Mouse (Mus musculus): Measurements from ENCODE around the gene Wdr17. TPM values are rescaled to one million over a fixed set of nuclear protein-coding genes. Genes with fewer than 3 reads are reported as not detected.

Wdr17 gene
- 8.4 and 9.3 TPM in 2 replicates for polyA plus RNA-seq (2015; fragmentation: Nextera tagmentation; extraction: Ambion mirVana)

GRCm38 (mm10) chr8:54886987-54887785, at the start of gene Wdr17:
Wdr17 (minus strand) TSS chr8:54887184.
- no peak within 1 kb of the TSS for H3K27ac ChIP-seq (replicated peaks)
- no peak within 1 kb of the TSS for H3K4me2 ChIP-seq
- H3K4me1 ChIP-seq (replicated peaks): no peaks in the 10 kb centered on the region
- no peaks in the 10 kb centered on the region for H3K36me3 ChIP-seq
- no peaks in the 10 kb centered on the region for H3K9me3 ChIP-seq
- no peaks in the 10 kb centered on the region for H3K27me3 ChIP-seq
- 87% methylated on average over 9 of the region's 9 CpGs for WGBS
- H3K9ac ChIP-seq: no peak within 1 kb of the TSS
- no peak for ATAC-seq (ENCODE audit: low read depth)
- H3K4me3 ChIP-seq: no peak within 1 kb of the TSS

GRCm38 (mm10) chr8:54932306-54932705, 45.3 kb upstream of the Wdr17 start:
- WGBS: 81% methylated on average over 2 of the region's 2 CpGs

GRCm38 (mm10) chr8:54924936-54925335, 38.0 kb upstream of the Wdr17 start:
- Histone ChIP-seq H3K4me3 (no peak overlapping the region), H3K27me3 (no peaks in the 10 kb centered on the region), H3K27ac (replicated peaks) (no peak overlapping the region), H3K9me3 (no peaks in the 10 kb centered on the region), H3K36me3 (no peaks in the 10 kb centered on the region), H3K4me1 (replicated peaks) (peaks cover 9% of the 10 kb centered on the region), H3K9ac (no peak overlapping the region), H3K4me2 (no peak overlapping the region)
- WGBS: 89% methylated on average over 3 of the region's 3 CpGs
- no peak for ATAC-seq (ENCODE audit: low read depth)

More at GRCm38 (mm10) chr8:54932306-54932705, 45.3 kb upstream of the Wdr17 start:
- no peak overlapping the region for H3K27ac ChIP-seq (replicated peaks)
- H3K4me2 ChIP-seq: no peak overlapping the region
- no peak overlapping the region for H3K4me3 ChIP-seq
- no peaks in the 10 kb centered on the region for H3K27me3 ChIP-seq
- no peaks in the 10 kb centered on the region for H3K36me3 ChIP-seq
- H3K4me1 ChIP-seq (replicated peaks): no peaks in the 10 kb centered on the region
- H3K9me3 ChIP-seq: no peaks in the 10 kb centered on the region
- no peak for ATAC-seq (ENCODE audit: low read depth)
- H3K9ac ChIP-seq: no peak overlapping the region

- peak overlapping the region; percentile 33; the same call in 1 of the 2 replicates for H3K27ac ChIP-seq (replicated peaks)
- H3K9me3 ChIP-seq: no peaks in the 10 kb centered on the region
- no peak overlapping the region for H3K4me3 ChIP-seq
- peaks cover 9% of the 10 kb centered on the region for H3K4me1 ChIP-seq (replicated peaks)
- H3K9ac ChIP-seq: no peak overlapping the region
- H3K27me3 ChIP-seq: no peaks in the 10 kb centered on the region
- peak; percentile 43; the same call in 1 of the 2 replicates for ATAC-seq (ENCODE audit: low read depth)
- 33% methylated on average over 2 of the region's 2 CpGs for WGBS
- no peak overlapping the region for H3K4me2 ChIP-seq
- no peaks in the 10 kb centered on the region for H3K36me3 ChIP-seq
Observed at GRCm38 (mm10) chr8:54922160-54922855, 35.3 kb upstream of the Wdr17 start.

GRCm38 (mm10) chr8:54917710-54918109, 30.7 kb upstream of the Wdr17 start:
- Histone ChIP-seq H3K9ac (no peak overlapping the region), H3K9me3 (no peaks in the 10 kb centered on the region), H3K36me3 (no peaks in the 10 kb centered on the region), H3K27ac (replicated peaks) (no peak overlapping the region), H3K4me1 (replicated peaks) (peaks cover 7% of the 10 kb centered on the region), H3K4me3 (no peak overlapping the region), H3K4me2 (no peak overlapping the region), H3K27me3 (no peaks in the 10 kb centered on the region)
- 64% methylated on average over 7 of the region's 9 CpGs for whole genome bisulfite sequencing
- no peak for ATAC-seq (ENCODE audit: low read depth)

GRCm38 (mm10) chr8:54912891-54913290, 25.9 kb upstream of the Wdr17 start:
- Histone ChIP-seq H3K36me3 (no peaks in the 10 kb centered on the region), H3K4me3 (no peak overlapping the region), H3K4me1 (replicated peaks) (no peaks in the 10 kb centered on the region), H3K27ac (replicated peaks) (no peak overlapping the region), H3K4me2 (no peak overlapping the region), H3K9me3 (no peaks in the 10 kb centered on the region), H3K27me3 (no peaks in the 10 kb centered on the region), H3K9ac (no peak overlapping the region)
- ATAC-seq (ENCODE audit: low read depth): no peak
- WGBS: 95% methylated on average over 2 of the region's 2 CpGs

- 90% methylated on average over 2 of the region's 2 CpGs for whole genome bisulfite sequencing
- Histone ChIP-seq H3K4me1 (replicated peaks) (no peaks in the 10 kb centered on the region), H3K9ac (no peak overlapping the region), H3K27me3 (no peaks in the 10 kb centered on the region), H3K4me2 (no peak overlapping the region), H3K27ac (replicated peaks) (no peak overlapping the region), H3K36me3 (no peaks in the 10 kb centered on the region), H3K9me3 (no peaks in the 10 kb centered on the region), H3K4me3 (no peak overlapping the region)
- ATAC-seq (ENCODE audit: low read depth): no peak
Observed at GRCm38 (mm10) chr8:54899444-54899843, 12.5 kb upstream of the Wdr17 start.

GRCm38 (mm10) chr8:54894637-54895322, 7.8 kb upstream of the Wdr17 start:
- Histone ChIP-seq H3K27me3 (no peaks in the 10 kb centered on the region), H3K9ac (no peak overlapping the region), H3K4me2 (no peak overlapping the region), H3K4me3 (no peak overlapping the region), H3K9me3 (no peaks in the 10 kb centered on the region), H3K4me1 (replicated peaks) (no peaks in the 10 kb centered on the region), H3K36me3 (no peaks in the 10 kb centered on the region), H3K27ac (replicated peaks) (no peak overlapping the region)
- ATAC-seq (ENCODE audit: low read depth): no peak
- WGBS: 76% methylated on average over 2 of the region's 2 CpGs

GRCm38 (mm10) chr8:54894180-54894579, 7.2 kb upstream of the Wdr17 start:
- Histone ChIP-seq H3K9me3 (no peaks in the 10 kb centered on the region), H3K4me2 (no peak overlapping the region), H3K4me3 (no peak overlapping the region), H3K27ac (replicated peaks) (no peak overlapping the region), H3K9ac (no peak overlapping the region), H3K4me1 (replicated peaks) (no peaks in the 10 kb centered on the region), H3K36me3 (no peaks in the 10 kb centered on the region), H3K27me3 (no peaks in the 10 kb centered on the region)
- WGBS: 95% methylated on average over 1 of the region's 1 CpGs
- no peak for ATAC-seq (ENCODE audit: low read depth)

- H3K4me3 ChIP-seq: no peak overlapping the region
- no peaks in the 10 kb centered on the region for H3K4me1 ChIP-seq (replicated peaks)
- ATAC-seq (ENCODE audit: low read depth): no peak
- H3K9ac ChIP-seq: no peak overlapping the region
- no peaks in the 10 kb centered on the region for H3K9me3 ChIP-seq
- WGBS: 86% methylated on average over 4 of the region's 4 CpGs
- no peaks in the 10 kb centered on the region for H3K27me3 ChIP-seq
- H3K36me3 ChIP-seq: no peaks in the 10 kb centered on the region
- no peak overlapping the region for H3K4me2 ChIP-seq
- no peak overlapping the region for H3K27ac ChIP-seq (replicated peaks)
Observed at GRCm38 (mm10) chr8:54886560-54886959, 424 bp downstream of the Wdr17 start.

GRCm38 (mm10) chr8:54876458-54876857, 10.5 kb downstream of the Wdr17 start:
- Histone ChIP-seq H3K27ac (replicated peaks) (no peak overlapping the region), H3K4me3 (no peak overlapping the region), H3K4me1 (replicated peaks) (no peaks in the 10 kb centered on the region), H3K9me3 (no peaks in the 10 kb centered on the region), H3K4me2 (no peak overlapping the region), H3K9ac (no peak overlapping the region), H3K36me3 (no peaks in the 10 kb centered on the region), H3K27me3 (no peaks in the 10 kb centered on the region)
- ATAC-seq (ENCODE audit: low read depth): no peak
- WGBS: 95% methylated on average over 4 of the region's 4 CpGs

GRCm38 (mm10) chr8:54864761-54865064, 22.3 kb downstream of the Wdr17 start:
- H3K27me3 ChIP-seq: no peaks in the 10 kb centered on the region
- 59% methylated on average over 1 of the region's 1 CpGs for WGBS
- H3K4me1 ChIP-seq (replicated peaks): 0 out of 2 replicates have a peak, but pooled peaks cover 9% of the 10 kb centered on the region
- H3K9me3 ChIP-seq: peaks cover 5% of the 10 kb centered on the region; the same call in 1 of the 2 replicates
- no peak for ATAC-seq (ENCODE audit: low read depth)
- H3K4me2 ChIP-seq: no peak overlapping the region
- no peak overlapping the region for H3K9ac ChIP-seq
- peak overlapping the region; percentile 56 for H3K27ac ChIP-seq (replicated peaks)
- H3K36me3 ChIP-seq: no peaks in the 10 kb centered on the region
- H3K4me3 ChIP-seq: no peak overlapping the region

All from neural tube, embryonic 13.5 days (tissue).